ENCODE assay signal across 10 mouse cellular contexts in the genomic region with DNA sequence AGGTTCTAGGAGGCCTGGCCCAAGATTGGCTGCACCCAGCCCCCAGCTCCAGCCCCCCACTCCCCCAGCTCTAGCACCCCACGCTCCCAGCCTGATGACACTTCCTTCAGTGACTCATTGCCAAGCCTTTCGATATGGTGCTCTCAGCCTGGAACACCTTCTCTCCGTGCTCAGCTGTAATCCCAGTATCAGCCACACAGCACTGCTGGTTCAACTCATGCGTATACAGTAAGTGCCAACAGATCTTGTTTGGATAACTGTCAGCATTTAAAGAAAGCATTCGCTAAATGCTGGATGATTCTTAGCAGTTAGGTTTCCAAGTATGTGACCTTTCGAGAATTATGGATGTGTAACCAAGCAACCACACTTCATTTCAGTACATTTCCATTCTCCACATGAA. TPM values are rescaled to one million over a fixed set of nuclear protein-coding genes. Genes with fewer than 3 reads are reported as not detected.
DNase-seq lines count a peak whose midpoint lies in the region; ATAC-seq and TF ChIP-seq lines count a peak whose summit lies in the region.
"Had no signal": no experiment of that assay in that cellular context is flagged by ENCODE, and none has a peak within 500 bp of the region (broad histone marks: within the 10 kb centered on the region; RNA-seq: fewer than 3 reads in every experiment).

No protein-coding gene starts in this region.

- no peaks in the 10 kb centered on the region for H3K27me3 ChIP-seq in heart, embryonic 13.5 days (replicated peaks)
- no peaks in the 10 kb centered on the region for H3K27me3 ChIP-seq in liver, embryonic 16.5 days (ENCODE audit: control insufficient read depth, insufficient read depth, low read depth, low read length)
- no peaks in the 10 kb centered on the region for H3K27me3 ChIP-seq in liver, embryonic 12.5 days (replicated peaks)
- H3K27me3 ChIP-seq: CH12.LX had no signal

- WGBS in heart, embryonic 13.5 days = 46% methylated on average over 6 of the region's 6 CpGs
- 62% methylated on average over 6 of the region's 6 CpGs for WGBS in liver, embryonic 16.5 days (ENCODE audit: insufficient replicate concordance)
- 55% methylated on average over 6 of the region's 6 CpGs for WGBS in liver, embryonic 12.5 days (ENCODE audit: insufficient replicate concordance)

- peak overlapping the region; percentile 78 for H3K27ac ChIP-seq in heart, embryonic 13.5 days (replicated peaks)
- peak overlapping the region; percentile 11; the same call in 1 of the 2 replicates for H3K27ac ChIP-seq in liver, embryonic 16.5 days (ENCODE audit: low read length)
- no peak overlapping the region for H3K27ac ChIP-seq in liver, embryonic 12.5 days

- ATAC-seq in heart, embryonic 13.5 days (ENCODE audit: extremely low read depth, insufficient number of reproducible peaks, low FRiP score, low TSS enrichment) = no peak
- ATAC-seq in liver, embryonic 16.5 days (ENCODE audit: low read depth) = no peak
- ATAC-seq in liver, embryonic 12.5 days = no peak
- ATAC-seq: activated CD4-positive, CD25-positive, alpha-beta regulatory T cell, adult 4 months had no signal

- no peak overlapping the region for H3K4me2 ChIP-seq in heart, embryonic 13.5 days
- no peak overlapping the region for H3K4me2 ChIP-seq in liver, embryonic 16.5 days (ENCODE audit: low read depth, low read length)
- H3K4me2 ChIP-seq in liver, embryonic 12.5 days = no peak overlapping the region

- H3K9ac ChIP-seq in heart, embryonic 13.5 days = peak overlapping the region; percentile 41
- H3K9ac ChIP-seq in liver, embryonic 16.5 days (ENCODE audit: low read depth, low read length) = no peak overlapping the region
- no peak overlapping the region for H3K9ac ChIP-seq in liver, embryonic 12.5 days

- peaks cover 66% of the 10 kb centered on the region for H3K36me3 ChIP-seq in heart, embryonic 13.5 days
- H3K36me3 ChIP-seq in liver, embryonic 16.5 days (ENCODE audit: control insufficient read depth, insufficient read depth) = no peaks in the 10 kb centered on the region
- H3K36me3 ChIP-seq in liver, embryonic 12.5 days = peaks cover 16% of the 10 kb centered on the region; the same call in 1 of the 2 replicates

- TF ChIP-seq CTCF in brain, embryonic 14.5 days (IDR thresholded peaks at IDR 0.05; ENCODE audit: borderline replicate concordance, extremely low read depth, insufficient read depth, insufficient read length) = no peak

- no peak for TF ChIP-seq POLR2A in brain, embryonic 14.5 days (IDR thresholded peaks at IDR 0.05; ENCODE audit: borderline replicate concordance, extremely low read depth, insufficient read depth, insufficient read length, poor library complexity, severe bottlenecking)

- no peak for DNase-seq in heart, adult 9 months (ENCODE audit: low spot score in 2 of 2)
- peak; percentile 6 for DNase-seq in brain, embryonic 14.5 days (ENCODE audit: low read depth)
- peak; percentile 28 to 38 for DNase-seq in left cerebral cortex, adult 9 months (ENCODE audit: low spot score in 2 of 2)
- no peak for DNase-seq in adrenal gland, postnatal 4 days (ENCODE audit: low spot score in 2 of 2)
- no peak for DNase-seq in thymus, postnatal 14 days

- peaks cover 49% of the 10 kb centered on the region for H3K4me1 ChIP-seq in heart, embryonic 13.5 days
- peaks cover 3% of the 10 kb centered on the region; the same call in 1 of the 2 replicates for H3K4me1 ChIP-seq in liver, embryonic 16.5 days (ENCODE audit: control insufficient read depth, low read depth, low read length)
- peaks cover 24% of the 10 kb centered on the region for H3K4me1 ChIP-seq in liver, embryonic 12.5 days

- no peak overlapping the region for H3K4me3 ChIP-seq in heart, embryonic 13.5 days
- no peak overlapping the region for H3K4me3 ChIP-seq in liver, embryonic 16.5 days (ENCODE audit: low read depth, low read length)
- no peak overlapping the region for H3K4me3 ChIP-seq in liver, embryonic 12.5 days

- H3K9me3 ChIP-seq in heart, embryonic 13.5 days = no peaks in the 10 kb centered on the region
- H3K9me3 ChIP-seq in liver, embryonic 16.5 days (replicated peaks; ENCODE audit: control insufficient read depth, low read length) = no peaks in the 10 kb centered on the region
- H3K9me3 ChIP-seq in liver, embryonic 12.5 days (replicated peaks) = no peaks in the 10 kb centered on the region

RNA-seq across cellular contexts. Expression of a gene that starts 7.8 kb away (rescaled TPM):
- 1.6 and 2.3 TPM in 2 replicates for polyA plus RNA-seq in heart, embryonic 13.5 days (2015; fragmentation: Nextera tagmentation; extraction: Ambion mirVana)
- 51.1 and 55.7 TPM in 2 replicates for polyA plus RNA-seq in liver, embryonic 16.5 days (2015; fragmentation: Nextera tagmentation; extraction: Ambion mirVana)
- 13.4 and 14.1 TPM in 2 replicates for polyA plus RNA-seq in liver, embryonic 12.5 days (2016; fragmentation: Nextera tagmentation; extraction: Ambion mirVana)
- not detected in 2 replicates for polyA plus RNA-seq in brain, embryonic 14.5 days (2012; rRNA removed)
- total RNA-seq in adrenal gland, postnatal 4 days (2021) = 1 to 10 TPM; 1.3 to 7.3 TPM
- total RNA-seq: CH12.LX had no signal
- polyA plus RNA-seq: activated CD4-positive, CD25-positive, alpha-beta regulatory T cell, adult 4 months had no signal

RNA-seq across cellular contexts. Expression of a gene that starts 9.3 kb away (rescaled TPM):
- polyA plus RNA-seq in heart, embryonic 13.5 days (2015; fragmentation: Nextera tagmentation; extraction: Ambion mirVana) = 48.4 and 50.3 TPM in 2 replicates
- 5.0 and 5.3 TPM in 2 replicates for polyA plus RNA-seq in liver, embryonic 16.5 days (2015; fragmentation: Nextera tagmentation; extraction: Ambion mirVana)
- polyA plus RNA-seq in liver, embryonic 12.5 days (2016; fragmentation: Nextera tagmentation; extraction: Ambion mirVana) = 8.4 and 8.7 TPM in 2 replicates
- 53.6 and 59.4 TPM in 2 replicates for polyA plus RNA-seq in brain, embryonic 14.5 days (2012; rRNA removed)
- total RNA-seq in adrenal gland, postnatal 4 days (2021) = 10 to 100 TPM; 74.7 to 79.1 TPM

RNA-seq across cellular contexts. Expression of a gene that starts 44.5 kb away (rescaled TPM):
- 16.0 and 16.9 TPM in 2 replicates for polyA plus RNA-seq in heart, embryonic 13.5 days (2015; fragmentation: Nextera tagmentation; extraction: Ambion mirVana)
- 3.8 and 5.0 TPM in 2 replicates for polyA plus RNA-seq in liver, embryonic 16.5 days (2015; fragmentation: Nextera tagmentation; extraction: Ambion mirVana)
- polyA plus RNA-seq in liver, embryonic 12.5 days (2016; fragmentation: Nextera tagmentation; extraction: Ambion mirVana) = 5.0 and 5.5 TPM in 2 replicates
- 5.9 and 10.8 TPM in 2 replicates for polyA plus RNA-seq in brain, embryonic 14.5 days (2012; rRNA removed)
- 10 to 100 TPM; 52.5 to 57.4 TPM for total RNA-seq in adrenal gland, postnatal 4 days (2021)
- polyA plus RNA-seq: activated CD4-positive, CD25-positive, alpha-beta regulatory T cell, adult 4 months had no signal

Comparison
In these comparisons a context has a peak if more than half of its experiments do, and no peak if none do; other contexts are left out.
1. DNase-seq: peak in brain, embryonic 14.5 days (single experiment) and left cerebral cortex, adult 9 months (2 of 2); none in heart, adult 9 months (0 of 2), adrenal gland, postnatal 4 days (0 of 2) and thymus, postnatal 14 days (single experiment).